Mouse (Mus musculus) heart, embryonic 15.5 days (tissue): ENCODE data around the gene Adam26a. TPM values are rescaled to one million over a fixed set of nuclear protein-coding genes. Genes with fewer than 3 reads are reported as not detected.
"Not testable (repeated sequence)": the region's sequence is repeated elsewhere in the genome, so short reads cannot be mapped to it uniquely, and the experiment has no call there.

Source experiments
- ATAC-seq: fragments of 200-750 bp; cut with Nextera tagmentation; replicated peaks from 2 replicates; pipeline ENCODE4 v1.8.0; 2017; ENCODE audit warnings: low read depth, moderate TSS enrichment; ENCODE audit not compliant: insufficient number of reproducible peaks, insufficient read depth, low FRiP score
- H3K27ac ChIP-seq: fragments of 300-500 bp; sonication (generic); 2 replicates; pipeline ENCODE4 v1.5.1; 2015; ENCODE audit warnings: mild to moderate bottlenecking, inconsistent platforms
- H3K27me3 ChIP-seq: fragments of 300-500 bp; sonication (generic); 2 replicates; pipeline ENCODE4 v1.6.1; 2015; ENCODE audit warnings: inconsistent platforms
- H3K36me3 ChIP-seq: fragments of 300-500 bp; sonication (generic); 2 replicates; pipeline ENCODE4 v1.6.1; 2015; ENCODE audit warnings: mild to moderate bottlenecking, inconsistent platforms
- H3K4me1 ChIP-seq: fragments of 300-500 bp; sonication (generic); replicated peaks from 2 replicates; pipeline ENCODE4 v1.6.1; 2015; ENCODE audit warnings: inconsistent platforms
- H3K4me2 ChIP-seq: fragments of 300-500 bp; sonication (generic); 2 replicates; pipeline ENCODE4 v1.6.1; 2015; ENCODE audit warnings: inconsistent platforms, mild to moderate bottlenecking, moderate library complexity
- H3K4me3 ChIP-seq: fragments of 300-500 bp; sonication (generic); 2 replicates; pipeline ENCODE4 v1.5.1; 2015; ENCODE audit warnings: mild to moderate bottlenecking, inconsistent platforms
- H3K9ac ChIP-seq: fragments of 300-500 bp; sonication (generic); 2 replicates; pipeline ENCODE4 v1.6.1; 2015; ENCODE audit warnings: mild to moderate bottlenecking, inconsistent platforms
- H3K9me3 ChIP-seq: fragments of 300-500 bp; sonication (generic); replicated peaks from 2 replicates; pipeline ENCODE4 v1.6.1; 2016; ENCODE audit warnings: inconsistent platforms
- WGBS: fragments of 180-500 bp; shearing (Covaris S2); methylation state at CpG from one replicate; pipeline ENCODE4 v1.1.7; 2015; ENCODE audit warnings: mixed read lengths; 5-methylcytosine and 5-hydroxymethylcytosine counted together
- polyA plus RNA-seq: library from polyadenylated mRNA; unstranded; fragments of >200 nt; fragmentation: Nextera tagmentation; extraction: Ambion mirVana; gene quantifications from 2 replicates; pipeline ENCODE4 v1.2.1, GENCODE M21; 2015

Adam26a gene
- polyA plus RNA-seq: not detected in 2 replicates

DNA sequence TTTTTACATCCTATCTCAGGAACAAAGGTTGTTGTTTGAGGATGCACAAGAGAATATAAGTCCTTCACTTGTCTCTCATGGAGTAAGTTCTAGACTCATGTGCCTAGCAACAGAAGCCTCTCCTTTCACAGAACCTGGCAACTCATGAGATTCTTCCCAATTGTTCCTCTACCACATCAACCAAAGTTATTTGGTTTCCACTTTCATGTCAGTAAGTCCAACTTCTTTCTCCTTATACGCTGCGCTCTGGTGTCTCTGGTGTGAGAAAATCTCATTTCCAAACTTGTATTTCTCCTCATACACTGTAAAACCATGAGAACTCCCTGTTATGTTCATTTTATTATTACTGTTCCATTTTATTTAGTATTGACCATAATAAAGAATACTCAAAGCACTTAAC is at the start of gene Adam26a:
Adam26a (minus strand) TSS at position 101 of the 400 bp plus-strand sequence.
- not testable (repeated sequence) for ATAC-seq, H3K4me1 ChIP-seq, H3K36me3 ChIP-seq, H3K27me3 ChIP-seq, H3K9me3 ChIP-seq, H3K4me2 ChIP-seq, H3K4me3 ChIP-seq, H3K9ac ChIP-seq, H3K27ac ChIP-seq
- WGBS: 88% methylated on average over 2 of the region's 2 CpGs

DNA sequence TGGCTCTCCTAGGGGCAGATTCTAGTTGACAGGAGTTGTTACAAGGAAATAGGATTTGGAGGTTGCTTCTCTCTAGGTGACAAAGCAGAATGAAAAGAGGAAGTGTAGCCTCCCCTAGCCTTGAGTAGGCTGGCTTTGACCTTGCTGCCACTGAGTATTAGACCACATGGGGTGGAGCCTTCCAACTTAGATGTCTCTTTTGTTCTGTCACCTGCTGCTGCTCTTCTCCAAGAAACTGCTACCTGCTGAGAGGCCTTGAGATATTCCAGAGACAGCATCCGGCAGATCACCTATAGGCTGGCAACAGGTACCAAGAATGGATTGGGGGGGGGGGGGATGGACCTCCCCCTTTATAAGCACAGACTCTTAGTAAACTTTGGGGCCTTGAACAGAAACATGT is 39.5 kb upstream of the Adam26a start:
- no peak for ATAC-seq
- no peak overlapping the region for H3K4me3 ChIP-seq
- no peak overlapping the region for H3K4me2 ChIP-seq
- no peak overlapping the region for H3K9ac ChIP-seq
- no peaks in the 10 kb centered on the region for H3K4me1 ChIP-seq
- 83% methylated on average over 1 of the region's 1 CpGs for WGBS
- no peaks in the 10 kb centered on the region for H3K36me3 ChIP-seq
- no peak overlapping the region for H3K27ac ChIP-seq
- no peaks in the 10 kb centered on the region for H3K27me3 ChIP-seq
- H3K9me3 ChIP-seq: no peaks in the 10 kb centered on the region

DNA sequence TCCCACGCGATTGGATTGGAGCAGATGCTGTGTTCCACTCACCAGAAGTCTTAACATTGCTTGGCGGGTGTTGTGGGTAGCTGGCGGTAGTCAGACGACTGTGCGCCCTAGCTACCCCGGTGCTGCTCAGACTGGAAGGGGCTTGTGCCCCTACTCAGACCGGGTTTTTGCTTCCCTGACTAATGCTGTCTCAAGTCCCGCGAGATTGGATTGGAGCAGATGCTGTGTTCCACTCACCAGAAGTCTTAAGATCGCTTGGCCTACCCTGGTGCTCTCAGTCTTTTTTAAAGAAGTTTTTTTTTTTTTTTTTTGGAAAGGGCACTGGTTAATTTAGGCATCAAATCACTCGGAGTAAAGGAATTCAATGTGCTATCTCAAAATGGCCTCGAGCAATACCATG is 27.1 kb upstream of the Adam26a start:
- not testable (repeated sequence) for H3K9me3 ChIP-seq, H3K4me1 ChIP-seq, H3K27me3 ChIP-seq, H3K9ac ChIP-seq, H3K4me3 ChIP-seq, ATAC-seq, H3K36me3 ChIP-seq, H3K4me2 ChIP-seq, H3K27ac ChIP-seq
- 73% methylated on average over 13 of the region's 13 CpGs for WGBS

DNA sequence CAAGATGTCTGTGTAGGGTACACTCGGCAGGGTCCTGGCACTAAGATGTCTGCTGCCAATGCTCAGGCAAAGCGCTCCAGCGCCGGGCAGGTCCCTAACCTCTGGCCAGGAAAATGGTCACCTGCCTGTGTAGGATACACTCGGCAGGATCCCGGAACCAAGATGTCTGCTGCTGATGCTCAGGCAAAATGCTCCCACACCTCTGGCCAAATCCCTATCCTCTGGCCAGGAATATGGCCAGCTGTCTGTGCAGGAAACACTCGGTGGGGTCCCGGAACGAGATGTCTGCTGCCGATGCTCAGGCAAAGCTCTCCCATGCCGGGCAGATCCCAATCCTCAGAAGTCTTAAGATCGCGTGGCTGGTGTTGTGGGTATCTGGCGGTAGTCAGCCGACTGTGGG is 26.7 kb upstream of the Adam26a start:
- 89% methylated on average over 15 of the region's 15 CpGs for WGBS
- ATAC-seq: not testable (repeated sequence)

DNA sequence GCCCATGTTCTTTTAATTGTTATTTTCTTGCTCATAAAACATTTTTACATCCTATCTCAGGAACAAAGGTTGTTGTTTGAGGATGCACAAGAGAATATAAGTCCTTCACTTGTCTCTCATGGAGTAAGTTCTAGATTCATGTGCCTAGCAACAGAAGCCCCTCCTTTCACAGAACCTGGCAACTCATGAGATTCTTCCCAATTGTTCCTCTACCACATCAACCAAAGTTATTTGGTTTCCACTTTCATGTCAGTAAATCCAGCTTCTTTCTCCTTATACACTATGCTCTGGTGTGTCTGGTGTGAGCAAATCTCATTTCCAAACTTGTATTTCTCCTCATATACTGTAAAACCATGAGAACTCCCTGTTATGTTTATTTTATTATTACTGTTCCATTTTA is 48.5 kb downstream of the Adam26a start, which contains the start of gene Adam26b:
Adam26b (minus strand) TSS at position 101 of the 400 bp plus-strand sequence.
- H3K27ac ChIP-seq, H3K9ac ChIP-seq, ATAC-seq, H3K4me2 ChIP-seq, H3K27me3 ChIP-seq, H3K4me3 ChIP-seq, H3K36me3 ChIP-seq, H3K4me1 ChIP-seq, H3K9me3 ChIP-seq: not testable (repeated sequence)

More for the DNA sequence above, 26.7 kb upstream of the Adam26a start:
- H3K4me1 ChIP-seq, H3K9me3 ChIP-seq, H3K4me2 ChIP-seq, H3K9ac ChIP-seq, H3K27ac ChIP-seq, H3K36me3 ChIP-seq, H3K4me3 ChIP-seq, H3K27me3 ChIP-seq: not testable (repeated sequence)

Other genes with a start within 250 kb of the Adam26a start
- not detected in 2 replicates for gene Adam26b, start 48.6 kb downstream of the Adam26a start, polyA plus RNA-seq
- not detected in 2 replicates for gene Gm5346, start 50.6 kb upstream of the Adam26a start, polyA plus RNA-seq
- not detected in 2 replicates for gene Adam34, start 133.3 kb upstream of the Adam26a start, polyA plus RNA-seq